Mouse (Mus musculus) lung, embryonic 14.5 days (tissue): Measurements from ENCODE around the gene Ell. TPM values are rescaled to one million over a fixed set of nuclear protein-coding genes. Genes with fewer than 3 reads are reported as not detected.

ENCODE experiments used
- ATAC-seq: fragments of 200-750 bp; cut with Nextera tagmentation; 2 replicates; pipeline ENCODE4 v1.8.0; 2017; ENCODE audit warnings: mild to moderate bottlenecking, moderate TSS enrichment, moderate library complexity; ENCODE audit not compliant: insufficient read depth
- DNase-seq: peaks from one replicate; pipeline ENCODE4 v3.0.0-alpha.2; 2015
- H3K27ac ChIP-seq: fragments of 300-500 bp; sonication (generic); 2 replicates; pipeline ENCODE4 v1.5.1; 2014; ENCODE audit warnings: low read depth, mild to moderate bottlenecking, moderate library complexity
- H3K27me3 ChIP-seq: fragments of 300-500 bp; sonication (generic); 2 replicates; pipeline ENCODE4 v1.6.1; 2014; ENCODE audit warnings: low read length, control low read depth; ENCODE audit not compliant: insufficient read depth
- H3K36me3 ChIP-seq: fragments of 300-500 bp; sonication (generic); 2 replicates; pipeline ENCODE4 v1.6.1; 2014; ENCODE audit warnings: control low read depth; ENCODE audit not compliant: insufficient read depth
- H3K4me1 ChIP-seq: fragments of 300-500 bp; sonication (generic); 2 replicates; pipeline ENCODE4 v1.6.1; 2014; ENCODE audit warnings: antibody characterized with exemption, control low read depth; ENCODE audit not compliant: insufficient read depth
- H3K4me2 ChIP-seq: fragments of 300-500 bp; sonication (generic); 2 replicates; pipeline ENCODE4 v1.6.1; 2014; ENCODE audit warnings: mild to moderate bottlenecking
- H3K4me3 ChIP-seq: fragments of 300-500 bp; sonication (generic); 2 replicates; pipeline ENCODE4 v1.5.1; 2014; ENCODE audit warnings: low read depth, low read length
- H3K9ac ChIP-seq: fragments of 300-500 bp; sonication (generic); 2 replicates; pipeline ENCODE4 v1.6.1; 2014
- H3K9me3 ChIP-seq: fragments of 300-500 bp; sonication (generic); 2 replicates; pipeline ENCODE4 v1.6.1; 2016; ENCODE audit warnings: low read depth, low read length, control low read depth
- CTCF ChIP-seq: IDR thresholded peaks from 2 replicates; pipeline ENCODE4 v1.5.1; 2016; ENCODE audit warnings: antibody characterized with exemption, low read depth
- WGBS: fragments of 180-500 bp; shearing (Covaris S2); extraction: QIAGEN DNeasy Blood & Tissue Kit; methylation state at CpG from one replicate; pipeline ENCODE4 v1.1.7; 2014; 5-methylcytosine and 5-hydroxymethylcytosine counted together
- polyA plus RNA-seq: library from polyadenylated mRNA; unstranded; fragments of >200 nt; fragmentation: Nextera tagmentation; extraction: Ambion mirVana; gene quantifications from 2 replicates; pipeline ENCODE4 v1.2.1, GENCODE M21; 2014

The Ell gene
- polyA plus RNA-seq, 1 experiment from 2014 or later, result 20.0 TPM

DNA sequence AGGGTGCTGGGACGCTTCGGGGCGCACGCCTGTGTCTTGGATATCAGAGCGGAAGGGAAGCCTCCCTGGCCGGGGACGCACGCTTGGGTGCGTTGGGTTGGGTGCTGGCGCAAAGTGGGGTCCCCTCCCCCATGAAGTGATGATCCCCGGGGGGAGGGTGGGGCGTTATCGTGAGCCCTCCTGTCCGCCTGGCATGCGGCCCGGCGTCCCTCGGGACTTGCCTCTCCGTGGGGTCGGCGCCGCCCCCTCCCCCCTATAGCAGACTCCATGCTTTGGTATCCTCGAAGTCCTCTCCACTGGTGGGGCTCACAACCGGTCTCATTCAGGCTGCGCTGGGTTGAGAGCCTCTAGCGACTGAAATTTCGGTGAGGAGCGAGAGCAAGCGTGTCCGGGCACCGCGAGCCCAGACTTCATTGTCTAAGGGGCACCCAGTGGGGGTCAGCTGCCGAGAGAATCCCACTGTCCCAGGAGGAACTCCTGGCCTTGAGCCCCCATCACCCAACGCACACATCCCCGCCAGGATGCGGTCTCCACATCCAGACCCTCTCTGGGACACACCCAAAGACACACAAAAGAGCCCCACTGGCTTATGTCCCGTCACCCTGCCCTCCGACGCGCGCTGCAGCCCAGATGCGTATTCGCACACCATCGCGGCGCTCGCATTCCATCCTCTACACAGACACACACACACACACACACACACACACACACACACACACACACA, 45.4 kb upstream of the Ell start:
- peak overlapping the region; percentile 59; the same call in 1 of the 2 replicates for H3K27ac ChIP-seq
- H3K27me3 ChIP-seq, result peaks cover 98% of the 10 kb centered on the region
- H3K4me2 ChIP-seq, result peak overlapping the region; percentile 82
- TF ChIP-seq CTCF, result no peak
- no peaks in the 10 kb centered on the region for H3K9me3 ChIP-seq
- peak overlapping the region; percentile 54 for H3K9ac ChIP-seq
- WGBS, result 1% methylated on average over 47 of the region's 47 CpGs
- ATAC-seq, result 0 out of 2 replicates have a peak, but pooled peaks have one; percentile 1
- no peak for DNase-seq
- H3K4me3 ChIP-seq, result peak overlapping the region; percentile 50
- peaks cover 7% of the 10 kb centered on the region; the same call in 1 of the 2 replicates for H3K4me1 ChIP-seq
- H3K36me3 ChIP-seq, result no peaks in the 10 kb centered on the region

GRCm38 (mm10) chr8:70494416-70494945, 44.8 kb upstream of the Ell start:
- Histone ChIP-seq H3K4me3 (peak overlapping the region; percentile 50), H3K4me2 (peak overlapping the region; percentile 82), H3K27me3 (peaks cover 96% of the 10 kb centered on the region), H3K36me3 (no peaks in the 10 kb centered on the region), H3K9me3 (no peaks in the 10 kb centered on the region), H3K9ac (peak overlapping the region; percentile 54), H3K27ac (peak overlapping the region; percentile 27; the same call in 1 of the 2 replicates), H3K4me1 (0 out of 2 replicates have a peak, but pooled peaks cover under 1% of the 10 kb centered on the region)
- DNase-seq (no peak), ATAC-seq (no peak)
- 2% methylated on average over 28 of the region's 28 CpGs for WGBS
- no peak for TF ChIP-seq CTCF

- 2% methylated on average over 21 of the region's 21 CpGs for WGBS
- H3K36me3 ChIP-seq, result no peaks in the 10 kb centered on the region
- H3K4me2 ChIP-seq, result peak overlapping the region; percentile 82
- ATAC-seq (no peak), DNase-seq (no peak)
- peaks cover 93% of the 10 kb centered on the region for H3K27me3 ChIP-seq
- no peaks in the 10 kb centered on the region for H3K4me1 ChIP-seq
- H3K27ac ChIP-seq, result no peak overlapping the region
- peak overlapping the region; percentile 54 for H3K9ac ChIP-seq
- TF ChIP-seq CTCF, result no peak
- H3K9me3 ChIP-seq, result no peaks in the 10 kb centered on the region
- peak overlapping the region; percentile 50 for H3K4me3 ChIP-seq
These were observed 44.1 kb upstream of the Ell start for GRCm38 (mm10) chr8:70495001-70495770.

GRCm38 (mm10) chr8:70495771-70496062, 43.5 kb upstream of the Ell start:
- ATAC-seq (no peak), DNase-seq (no peak)
- no peak for TF ChIP-seq CTCF
- Histone ChIP-seq H3K4me1 (no peaks in the 10 kb centered on the region), H3K27ac (no peak overlapping the region), H3K9me3 (no peaks in the 10 kb centered on the region), H3K27me3 (peaks cover 93% of the 10 kb centered on the region), H3K9ac (peak overlapping the region; percentile 54), H3K4me3 (peak overlapping the region; percentile 50), H3K4me2 (peak overlapping the region; percentile 82), H3K36me3 (no peaks in the 10 kb centered on the region)
- 10% methylated on average over 12 of the region's 12 CpGs for WGBS

DNA sequence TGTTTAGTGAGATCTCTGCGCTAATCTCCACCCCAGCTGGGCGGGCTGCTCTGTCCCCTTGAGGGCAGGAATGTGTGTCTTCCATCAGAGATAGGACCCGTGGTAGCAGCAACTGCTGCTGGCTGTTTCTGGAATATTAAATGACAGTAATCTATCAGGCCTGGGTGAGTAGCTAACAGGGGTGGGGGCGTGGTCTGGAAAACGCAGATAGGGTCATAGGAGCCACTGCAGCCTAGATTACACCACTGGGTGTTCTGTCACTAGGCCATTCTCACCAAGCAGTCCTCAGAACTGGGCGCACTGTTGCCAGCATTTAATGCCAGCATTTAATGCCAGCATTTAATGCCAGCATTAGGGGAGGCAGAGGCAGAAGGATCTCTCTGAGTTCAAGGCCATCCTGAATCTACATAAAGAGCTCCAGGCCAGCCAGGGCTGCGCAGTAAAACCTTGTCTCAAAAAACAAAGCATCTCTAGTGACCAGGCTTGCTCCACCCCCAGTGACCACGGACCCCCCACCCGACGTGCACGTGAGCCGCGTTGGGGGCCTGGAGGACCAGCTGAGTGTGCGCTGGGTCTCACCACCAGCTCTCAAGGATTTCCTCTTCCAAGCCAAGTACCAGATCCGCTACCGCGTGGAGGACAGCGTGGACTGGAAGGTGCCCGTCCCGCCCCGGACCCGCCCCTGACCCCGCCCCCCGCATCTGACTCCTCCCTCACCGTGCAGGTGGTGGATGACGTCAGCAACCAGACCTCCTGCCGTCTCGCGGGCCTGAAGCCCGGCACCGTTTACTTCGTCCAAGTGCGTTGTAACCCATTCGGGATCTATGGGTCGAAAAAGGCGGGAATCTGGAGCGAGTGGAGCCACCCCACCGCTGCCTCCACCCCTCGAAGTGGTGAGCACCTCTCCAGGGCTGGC, 38.6 kb upstream of the Ell start:
- 10% methylated on average over 39 of the region's 39 CpGs for WGBS
- Histone ChIP-seq H3K27me3 (peaks cover 67% of the 10 kb centered on the region), H3K9ac (no peak overlapping the region), H3K4me2 (peak overlapping the region; percentile 43), H3K9me3 (no peaks in the 10 kb centered on the region), H3K4me1 (peaks cover 6% of the 10 kb centered on the region), H3K4me3 (0 out of 2 replicates have a peak overlapping the region, but pooled peaks have one; percentile 6), H3K27ac (no peak overlapping the region), H3K36me3 (peaks cover 10% of the 10 kb centered on the region; the same call in 1 of the 2 replicates)
- DNase-seq, result no peak
- TF ChIP-seq CTCF, result no peak
- no peak for ATAC-seq

DNA sequence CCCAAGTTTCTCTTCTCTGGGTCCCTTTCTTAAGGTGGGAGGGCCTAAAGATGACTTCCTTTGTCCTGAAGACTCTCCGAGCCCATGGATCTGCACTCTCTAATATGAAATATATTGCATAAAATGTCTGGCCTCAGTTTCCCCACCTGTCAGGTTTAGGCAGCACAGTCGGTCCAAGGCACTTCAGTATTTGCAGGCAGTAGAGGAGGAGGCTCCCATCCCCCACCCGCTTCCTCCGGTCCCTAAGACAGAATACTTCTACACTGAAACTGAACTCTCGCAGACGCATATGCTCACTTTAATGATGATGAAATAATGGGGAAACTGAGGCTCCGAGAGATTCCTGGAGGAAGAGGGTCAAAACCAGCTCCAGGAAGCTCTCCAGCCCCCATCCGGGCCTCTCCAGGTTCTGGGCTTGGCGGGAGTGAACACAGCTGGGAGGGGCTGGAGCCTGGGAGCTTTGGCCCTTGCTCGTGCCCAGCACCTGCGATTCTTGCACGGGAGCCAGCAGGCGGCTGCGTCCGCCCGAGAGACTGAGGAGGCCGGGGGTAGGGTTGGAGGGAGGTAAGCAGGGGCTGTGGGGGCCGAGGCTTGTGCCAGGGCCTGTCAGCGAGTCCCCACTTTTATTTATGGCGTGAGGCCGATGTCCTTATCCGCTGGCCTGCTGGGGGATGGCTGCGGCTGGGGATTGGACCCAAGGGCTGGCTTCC, 37.3 kb upstream of the Ell start:
- no peaks in the 10 kb centered on the region for H3K9me3 ChIP-seq
- peak; percentile 47 for DNase-seq

More for the DNA sequence above, 37.3 kb upstream of the Ell start:
- Histone ChIP-seq H3K4me2 (peak overlapping the region; percentile 13; the same call in 1 of the 2 replicates), H3K9ac (no peak overlapping the region), H3K27me3 (peaks cover 54% of the 10 kb centered on the region), H3K36me3 (peaks cover 12% of the 10 kb centered on the region), H3K4me1 (peaks cover 12% of the 10 kb centered on the region), H3K4me3 (no peak overlapping the region), H3K27ac (no peak overlapping the region)
- no peak for ATAC-seq
- WGBS, result 16% methylated on average over 23 of the region's 23 CpGs
- no peak for TF ChIP-seq CTCF
